Mouse (Mus musculus): ENCODE data around the gene 2210408I21Rik. TPM values are rescaled to one million over a fixed set of nuclear protein-coding genes. Genes with fewer than 3 reads are reported as not detected.

The 2210408I21Rik gene
- polyA plus RNA-seq, 1 experiment from 2014 or later: 12.5 TPM

GRCm38 (mm10) chr13:77177931-77178330 is 42.6 kb downstream of the 2210408I21Rik start:
- H3K9ac ChIP-seq (ENCODE audit: low read length): no peak overlapping the region
- H3K9me3 ChIP-seq (ENCODE audit: control insufficient read depth, low read length): no peaks in the 10 kb centered on the region
- DNase-seq (ENCODE audit: low spot score, missing footprints): no peak
- no peaks in the 10 kb centered on the region for H3K4me1 ChIP-seq (ENCODE audit: control insufficient read depth, insufficient read depth, low read length)
- no peak overlapping the region for H3K4me3 ChIP-seq (ENCODE audit: low read depth, low read length)
- H3K36me3 ChIP-seq (ENCODE audit: control insufficient read depth, insufficient read depth, low read length): no peaks in the 10 kb centered on the region
- no peaks in the 10 kb centered on the region for H3K27me3 ChIP-seq (ENCODE audit: control insufficient read depth, insufficient read depth, low read length)
- no peak for ATAC-seq (ENCODE audit: low FRiP score)
- no peak overlapping the region for H3K4me2 ChIP-seq
- no peak overlapping the region for H3K27ac ChIP-seq (ENCODE audit: low read depth, low read length)

GRCm38 (mm10) chr13:77190606-77191005 is 55.3 kb downstream of the 2210408I21Rik start:
- Histone ChIP-seq H3K27me3 (ENCODE audit: control insufficient read depth, insufficient read depth, low read length) (no peaks in the 10 kb centered on the region), H3K4me1 (ENCODE audit: control insufficient read depth, insufficient read depth, low read length) (no peaks in the 10 kb centered on the region), H3K9ac (ENCODE audit: low read length) (no peak overlapping the region), H3K36me3 (ENCODE audit: control insufficient read depth, insufficient read depth, low read length) (no peaks in the 10 kb centered on the region), H3K9me3 (ENCODE audit: control insufficient read depth, low read length) (no peaks in the 10 kb centered on the region), H3K27ac (ENCODE audit: low read depth, low read length) (no peak overlapping the region), H3K4me2 (no peak overlapping the region), H3K4me3 (ENCODE audit: low read depth, low read length) (no peak overlapping the region)
- no peak for ATAC-seq (ENCODE audit: low FRiP score)
- DNase-seq (ENCODE audit: low spot score, missing footprints): peak; percentile 69
- WGBS: 93% methylated on average over 8 of the region's 8 CpGs

GRCm38 (mm10) chr13:77192201-77192600 is 56.9 kb downstream of the 2210408I21Rik start:
- 98% methylated on average over 2 of the region's 2 CpGs for WGBS
- Histone ChIP-seq H3K36me3 (ENCODE audit: control insufficient read depth, insufficient read depth, low read length) (no peaks in the 10 kb centered on the region), H3K27me3 (ENCODE audit: control insufficient read depth, insufficient read depth, low read length) (no peaks in the 10 kb centered on the region)

DNA sequence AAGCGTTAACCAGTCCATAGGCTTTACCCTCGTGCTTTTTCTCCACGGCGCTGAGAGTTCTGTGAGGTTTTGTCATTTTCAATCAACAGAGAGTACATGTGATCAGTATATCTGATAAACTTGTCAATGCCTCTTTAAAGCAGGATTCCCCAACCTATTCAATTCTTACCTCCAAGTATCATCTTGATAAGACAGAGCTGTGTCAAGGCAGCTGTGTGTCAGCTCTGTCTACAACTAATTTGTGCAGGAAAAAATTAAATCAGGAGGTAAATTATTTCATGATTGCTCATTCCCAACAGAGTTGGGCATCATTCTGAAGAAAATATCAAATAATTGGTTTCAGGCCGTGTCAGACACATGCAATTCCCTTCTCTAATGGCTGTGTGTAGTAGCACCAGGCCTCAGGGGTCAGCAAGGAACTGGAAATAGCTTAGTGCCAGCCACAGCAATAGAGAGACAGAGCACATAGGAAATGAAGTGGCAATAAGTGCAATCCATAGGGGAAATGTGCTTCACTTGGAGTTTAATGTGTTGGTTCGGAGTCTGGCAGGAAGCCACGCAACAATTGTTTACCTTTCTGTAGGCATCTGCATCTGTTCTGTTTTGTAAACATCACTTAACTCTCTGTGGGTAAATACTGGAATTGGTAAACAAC is 73.6 kb downstream of the 2210408I21Rik start:
- WGBS: 84% methylated on average over 7 of the region's 7 CpGs
- H3K9ac ChIP-seq (ENCODE audit: low read length): no peak overlapping the region
- H3K9me3 ChIP-seq (ENCODE audit: control insufficient read depth, low read length): no peaks in the 10 kb centered on the region
- H3K4me3 ChIP-seq (ENCODE audit: low read depth, low read length): no peak overlapping the region
- no peak overlapping the region for H3K4me2 ChIP-seq
- no peak overlapping the region for H3K27ac ChIP-seq (ENCODE audit: low read depth, low read length)
- H3K36me3 ChIP-seq (ENCODE audit: control insufficient read depth, insufficient read depth, low read length): no peaks in the 10 kb centered on the region
- no peaks in the 10 kb centered on the region for H3K27me3 ChIP-seq (ENCODE audit: control insufficient read depth, insufficient read depth, low read length)
- H3K4me1 ChIP-seq (ENCODE audit: control insufficient read depth, insufficient read depth, low read length): no peaks in the 10 kb centered on the region
- DNase-seq (ENCODE audit: low spot score, missing footprints) (peak; percentile 76), ATAC-seq (ENCODE audit: low FRiP score) (peak; percentile 67; the same call in 1 of the 2 replicates)

More at GRCm38 (mm10) chr13:77192201-77192600, 56.9 kb downstream of the 2210408I21Rik start:
- Histone ChIP-seq H3K4me1 (ENCODE audit: control insufficient read depth, insufficient read depth, low read length) (no peaks in the 10 kb centered on the region), H3K27ac (ENCODE audit: low read depth, low read length) (no peak overlapping the region), H3K9me3 (ENCODE audit: control insufficient read depth, low read length) (no peaks in the 10 kb centered on the region), H3K9ac (ENCODE audit: low read length) (no peak overlapping the region), H3K4me2 (no peak overlapping the region), H3K4me3 (ENCODE audit: low read depth, low read length) (no peak overlapping the region)
- peak; percentile 53 for DNase-seq (ENCODE audit: low spot score, missing footprints)
- ATAC-seq (ENCODE audit: low FRiP score): no peak

DNA sequence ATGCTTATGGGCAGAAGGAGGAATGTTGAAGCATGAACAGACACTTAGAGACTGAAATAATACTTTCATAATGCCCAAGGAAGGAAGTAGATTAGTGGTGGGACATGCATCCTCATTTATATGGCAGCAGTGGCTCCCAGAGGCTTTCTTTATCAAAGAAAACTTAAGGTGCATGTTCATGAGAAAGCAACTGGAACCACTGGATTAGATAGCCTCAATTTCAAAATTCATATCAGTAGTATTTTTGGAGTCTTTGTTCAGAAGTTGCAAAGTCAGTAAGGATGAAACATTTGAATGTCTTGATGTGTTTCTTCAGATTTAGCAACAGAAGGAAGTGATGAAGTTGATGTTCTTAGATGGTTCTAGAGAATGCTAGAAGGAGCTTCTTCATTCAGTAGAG is 77.9 kb downstream of the 2210408I21Rik start:
- H3K4me3 ChIP-seq (ENCODE audit: low read depth, low read length): no peak overlapping the region
- no peak for ATAC-seq (ENCODE audit: low FRiP score)
- H3K27ac ChIP-seq (ENCODE audit: low read depth, low read length): no peak overlapping the region
- no peak for DNase-seq (ENCODE audit: low spot score, missing footprints)
- H3K27me3 ChIP-seq (ENCODE audit: control insufficient read depth, insufficient read depth, low read length): no peaks in the 10 kb centered on the region
- no peaks in the 10 kb centered on the region for H3K36me3 ChIP-seq (ENCODE audit: control insufficient read depth, insufficient read depth, low read length)
- H3K4me2 ChIP-seq: no peak overlapping the region
- no peaks in the 10 kb centered on the region for H3K9me3 ChIP-seq (ENCODE audit: control insufficient read depth, low read length)
- H3K9ac ChIP-seq (ENCODE audit: low read length): no peak overlapping the region
- H3K4me1 ChIP-seq (ENCODE audit: control insufficient read depth, insufficient read depth, low read length): no peaks in the 10 kb centered on the region

DNA sequence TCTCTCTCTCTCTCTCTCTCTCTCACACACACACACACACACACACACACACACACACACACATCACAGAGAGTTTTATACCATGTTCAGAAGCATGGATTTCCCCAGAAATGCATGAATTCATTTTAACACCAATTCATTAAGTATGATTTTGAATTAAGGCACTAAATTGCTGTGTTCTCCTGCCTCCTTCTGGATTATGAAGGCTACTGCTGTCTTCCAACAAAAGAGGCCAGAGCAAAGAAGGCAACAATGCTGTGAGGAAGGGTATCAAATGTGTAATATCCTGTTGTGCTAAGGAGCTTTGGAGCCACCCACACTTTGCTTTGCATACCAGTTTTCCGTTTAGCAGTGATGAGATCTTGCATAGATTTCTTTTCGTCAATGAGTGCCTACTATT is 80.1 kb downstream of the 2210408I21Rik start:
- H3K27me3 ChIP-seq (ENCODE audit: control insufficient read depth, insufficient read depth, low read length): no peaks in the 10 kb centered on the region
- DNase-seq (ENCODE audit: low spot score, missing footprints) (peak; percentile 14), ATAC-seq (ENCODE audit: low FRiP score) (no peak)
- H3K4me3 ChIP-seq (ENCODE audit: low read depth, low read length): no peak overlapping the region
- WGBS: 77% methylated on average over 2 of the region's 2 CpGs
- H3K36me3 ChIP-seq (ENCODE audit: control insufficient read depth, insufficient read depth, low read length): no peaks in the 10 kb centered on the region
- no peak overlapping the region for H3K9ac ChIP-seq (ENCODE audit: low read length)
- H3K27ac ChIP-seq (ENCODE audit: low read depth, low read length): no peak overlapping the region
- H3K9me3 ChIP-seq (ENCODE audit: control insufficient read depth, low read length): no peaks in the 10 kb centered on the region
- H3K4me1 ChIP-seq (ENCODE audit: control insufficient read depth, insufficient read depth, low read length): no peaks in the 10 kb centered on the region
- no peak overlapping the region for H3K4me2 ChIP-seq

- no peak for ATAC-seq (ENCODE audit: low FRiP score)
- WGBS: 84% methylated on average over 4 of the region's 4 CpGs
- H3K4me3 ChIP-seq (ENCODE audit: low read depth, low read length): no peak overlapping the region
- H3K4me1 ChIP-seq (ENCODE audit: control insufficient read depth, insufficient read depth, low read length): no peaks in the 10 kb centered on the region
- H3K9ac ChIP-seq (ENCODE audit: low read length): no peak overlapping the region
- no peak overlapping the region for H3K4me2 ChIP-seq
- DNase-seq (ENCODE audit: low spot score, missing footprints): peak; percentile 73
- no peaks in the 10 kb centered on the region for H3K36me3 ChIP-seq (ENCODE audit: control insufficient read depth, insufficient read depth, low read length)
- H3K9me3 ChIP-seq (ENCODE audit: control insufficient read depth, low read length): no peaks in the 10 kb centered on the region
- no peaks in the 10 kb centered on the region for H3K27me3 ChIP-seq (ENCODE audit: control insufficient read depth, insufficient read depth, low read length)
- H3K27ac ChIP-seq (ENCODE audit: low read depth, low read length): no peak overlapping the region
Observed at GRCm38 (mm10) chr13:77217672-77218280, 82.4 kb downstream of the 2210408I21Rik start.

DNA sequence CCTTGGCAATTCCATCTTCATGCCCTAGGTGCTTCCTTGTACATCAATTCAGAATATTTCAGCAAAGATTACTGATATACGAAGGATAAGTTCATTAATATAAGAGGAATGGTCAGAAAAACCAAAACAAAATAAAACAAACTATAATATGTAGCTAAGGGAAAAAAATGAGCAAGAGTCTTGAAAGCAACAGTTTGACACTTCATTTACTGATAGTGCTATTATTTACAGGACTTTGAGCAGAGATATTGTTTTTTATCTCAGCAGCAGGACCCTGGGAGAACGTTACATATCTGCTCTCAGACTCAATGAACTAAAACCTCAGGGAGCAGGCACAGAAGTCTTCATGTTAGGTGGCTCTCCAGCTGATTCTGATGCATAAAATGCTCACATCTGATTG is 85.7 kb downstream of the 2210408I21Rik start:
- Histone ChIP-seq H3K4me1 (ENCODE audit: control insufficient read depth, insufficient read depth, low read length) (no peaks in the 10 kb centered on the region), H3K9me3 (ENCODE audit: control insufficient read depth, low read length) (no peaks in the 10 kb centered on the region), H3K9ac (ENCODE audit: low read length) (no peak overlapping the region), H3K27me3 (ENCODE audit: control insufficient read depth, insufficient read depth, low read length) (no peaks in the 10 kb centered on the region), H3K36me3 (ENCODE audit: control insufficient read depth, insufficient read depth, low read length) (no peaks in the 10 kb centered on the region), H3K4me3 (ENCODE audit: low read depth, low read length) (no peak overlapping the region), H3K4me2 (no peak overlapping the region), H3K27ac (ENCODE audit: low read depth, low read length) (no peak overlapping the region)
- DNase-seq (ENCODE audit: low spot score, missing footprints) (peak; percentile 73), ATAC-seq (ENCODE audit: low FRiP score) (no peak)
- 89% methylated on average over 2 of the region's 2 CpGs for WGBS

DNA sequence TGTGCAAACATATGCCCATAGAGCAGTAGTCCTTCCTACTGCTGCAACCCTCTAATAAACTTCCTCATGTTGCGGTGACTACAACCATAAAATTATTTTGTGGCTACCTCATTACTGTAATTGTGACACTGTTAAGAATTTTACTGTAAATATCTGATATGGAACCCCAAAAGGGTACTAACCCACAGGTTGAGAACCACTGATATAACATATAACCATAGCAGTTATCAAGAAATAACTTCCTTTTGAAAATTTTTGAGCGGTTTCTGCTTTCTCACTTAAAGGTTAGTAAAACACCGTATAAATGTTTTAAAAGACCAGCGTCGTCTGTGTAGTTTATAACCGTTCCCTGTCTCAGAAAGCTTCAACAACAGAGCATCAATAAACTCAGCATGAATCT is 121.2 kb downstream of the 2210408I21Rik start:
- H3K4me2 ChIP-seq: no peak overlapping the region

More for the DNA sequence above, 121.2 kb downstream of the 2210408I21Rik start:
- Histone ChIP-seq H3K4me3 (ENCODE audit: low read depth, low read length) (no peak overlapping the region), H3K9me3 (ENCODE audit: control insufficient read depth, low read length) (no peaks in the 10 kb centered on the region), H3K9ac (ENCODE audit: low read length) (no peak overlapping the region), H3K27ac (ENCODE audit: low read depth, low read length) (no peak overlapping the region), H3K4me1 (ENCODE audit: control insufficient read depth, insufficient read depth, low read length) (no peaks in the 10 kb centered on the region), H3K36me3 (ENCODE audit: control insufficient read depth, insufficient read depth, low read length) (no peaks in the 10 kb centered on the region), H3K27me3 (ENCODE audit: control insufficient read depth, insufficient read depth, low read length) (no peaks in the 10 kb centered on the region)
- 96% methylated on average over 6 of the region's 6 CpGs for WGBS
- ATAC-seq (ENCODE audit: low FRiP score) (no peak), DNase-seq (ENCODE audit: low spot score, missing footprints) (no peak)
